Mouse (Mus musculus) lung, adult 18-20 months (tissue): ENCODE results near the gene Ryr2.
"Not testable (repeated sequence)": the region's sequence is repeated elsewhere in the genome, so short reads cannot be mapped to it uniquely, and the experiment has no call there.

Experiments
- DNase-seq, 2 experiments: peaks; one replicate each; pipeline ENCODE4 v3.0.0; 2022; ENCODE audit warnings: mixed read lengths in 2 of 2

Ryr2 gene

GRCm38 (mm10) chr13:11738211-11738610 is 368.5 kb downstream of the Ryr2 start:
- no peak for DNase-seq

GRCm38 (mm10) chr13:11716216-11716615 is 390.5 kb downstream of the Ryr2 start:
- no peak for DNase-seq

- DNase-seq, result no peak
Observed at GRCm38 (mm10) chr13:11709708-11710471, 396.9 kb downstream of the Ryr2 start.

- DNase-seq, result no peak
Observed at GRCm38 (mm10) chr13:11701721-11702120, 405.0 kb downstream of the Ryr2 start.

- no peak for DNase-seq
Observed at GRCm38 (mm10) chr13:11696496-11696895, 410.2 kb downstream of the Ryr2 start.

GRCm38 (mm10) chr13:11681802-11682201 is 424.9 kb downstream of the Ryr2 start:
- no peak for DNase-seq

GRCm38 (mm10) chr13:11662815-11663214 is 443.9 kb downstream of the Ryr2 start:
- DNase-seq, result no peak

GRCm38 (mm10) chr13:11644846-11645245 is 461.9 kb downstream of the Ryr2 start:
- DNase-seq, result no peak

- DNase-seq, result no peak
Observed at GRCm38 (mm10) chr13:11636383-11636782, 470.4 kb downstream of the Ryr2 start.

- no peak for DNase-seq
Observed at GRCm38 (mm10) chr13:11624513-11624912, 482.2 kb downstream of the Ryr2 start.

- DNase-seq, result no peak
Observed at GRCm38 (mm10) chr13:11595431-11595830, 511.3 kb downstream of the Ryr2 start.

- no peak for DNase-seq
Observed at GRCm38 (mm10) chr13:11585283-11585682, 521.5 kb downstream of the Ryr2 start.

- no peak for DNase-seq
Observed at GRCm38 (mm10) chr13:11572552-11572951, 534.2 kb downstream of the Ryr2 start.

GRCm38 (mm10) chr13:11567376-11567775 is 539.4 kb downstream of the Ryr2 start:
- no peak for DNase-seq

GRCm38 (mm10) chr13:11566486-11566885 is 540.3 kb downstream of the Ryr2 start:
- peak in 1 of 2 experiments; percentile 17 for DNase-seq

- peak in 1 of 2 experiments; percentile 10 for DNase-seq
Observed at GRCm38 (mm10) chr13:11563224-11564024, 543.3 kb downstream of the Ryr2 start.

- no peak for DNase-seq
Observed at GRCm38 (mm10) chr13:11549644-11550043, 557.1 kb downstream of the Ryr2 start.

GRCm38 (mm10) chr13:11549136-11549535 is 557.6 kb downstream of the Ryr2 start:
- not testable (repeated sequence) for DNase-seq

- DNase-seq, result no peak
Observed at GRCm38 (mm10) chr13:11545841-11546240, 560.9 kb downstream of the Ryr2 start.

- DNase-seq, result no peak
Observed at GRCm38 (mm10) chr13:11542546-11542945, 564.2 kb downstream of the Ryr2 start.

- no peak for DNase-seq
Observed at GRCm38 (mm10) chr13:11536851-11537250, 569.9 kb downstream of the Ryr2 start.

- no peak for DNase-seq
Observed at GRCm38 (mm10) chr13:11535874-11536273, 570.9 kb downstream of the Ryr2 start.

GRCm38 (mm10) chr13:11533265-11533664 is 573.5 kb downstream of the Ryr2 start:
- no peak for DNase-seq
